Mouse (Mus musculus) embryonic facial prominence, embryonic 14.5 days (tissue): ENCODE measurements around the gene Nrip1. TPM values are rescaled to one million over a fixed set of nuclear protein-coding genes. Genes with fewer than 3 reads are reported as not detected.

Experiments
- ATAC-seq: fragments of 200-750 bp; cut with Nextera tagmentation; 2 replicates; pipeline ENCODE4 v1.8.0; 2017; ENCODE audit warnings: low read depth, moderate number of reproducible peaks, moderate TSS enrichment
- DNase-seq: peaks from one replicate; pipeline ENCODE4 v3.0.0-alpha.2; 2015; ENCODE audit warnings: low spot score
- H3K27ac ChIP-seq: fragments of 300-500 bp; sonication (generic); replicated peaks from 2 replicates; pipeline ENCODE4 v1.5.1; 2014; ENCODE audit warnings: low read depth, mild to moderate bottlenecking, low read length, moderate library complexity
- H3K27me3 ChIP-seq: fragments of 300-500 bp; sonication (generic); replicated peaks from 2 replicates; pipeline ENCODE4 v1.6.1; 2014; ENCODE audit warnings: low read length; ENCODE audit not compliant: control insufficient read depth, insufficient read depth
- H3K36me3 ChIP-seq: fragments of 300-500 bp; sonication (generic); 2 replicates; pipeline ENCODE4 v1.6.1; 2014; ENCODE audit warnings: low read length, mixed read lengths; ENCODE audit not compliant: control insufficient read depth, insufficient read depth
- H3K4me1 ChIP-seq: fragments of 300-500 bp; sonication (generic); 2 replicates; pipeline ENCODE4 v1.6.1; 2014; ENCODE audit warnings: antibody characterized with exemption, low read length; ENCODE audit not compliant: control insufficient read depth, insufficient read depth
- H3K4me2 ChIP-seq: fragments of 300-500 bp; sonication (generic); 2 replicates; pipeline ENCODE4 v1.6.1; 2014; ENCODE audit warnings: low read depth, mild to moderate bottlenecking, low read length, moderate library complexity, mixed read lengths
- H3K4me3 ChIP-seq: fragments of 300-500 bp; sonication (generic); 2 replicates; pipeline ENCODE4 v1.5.1; 2014; ENCODE audit warnings: low read depth, mild to moderate bottlenecking, low read length
- H3K9ac ChIP-seq: fragments of 300-500 bp; sonication (generic); 2 replicates; pipeline ENCODE4 v1.6.1; 2014; ENCODE audit warnings: low read depth, mild to moderate bottlenecking, low read length, moderate library complexity, mixed read lengths
- H3K9me3 ChIP-seq: fragments of 300-500 bp; sonication (generic); 2 replicates; pipeline ENCODE4 v1.6.1; 2016; ENCODE audit warnings: low read length; ENCODE audit not compliant: control insufficient read depth
- WGBS: fragments of 180-500 bp; shearing (Covaris S2); extraction: QIAGEN DNeasy Blood & Tissue Kit; methylation state at CpG from one replicate; pipeline ENCODE4 v1.1.7; 2014; 5-methylcytosine and 5-hydroxymethylcytosine counted together
- polyA plus RNA-seq: library from polyadenylated mRNA; unstranded; fragments of >200 nt; fragmentation: Nextera tagmentation; extraction: Ambion mirVana; gene quantifications from 2 replicates; pipeline ENCODE4 v1.2.1, GENCODE M21; 2014

Nrip1 gene
- polyA plus RNA-seq, 1 experiment from 2014 or later = 35.5 TPM

DNA sequence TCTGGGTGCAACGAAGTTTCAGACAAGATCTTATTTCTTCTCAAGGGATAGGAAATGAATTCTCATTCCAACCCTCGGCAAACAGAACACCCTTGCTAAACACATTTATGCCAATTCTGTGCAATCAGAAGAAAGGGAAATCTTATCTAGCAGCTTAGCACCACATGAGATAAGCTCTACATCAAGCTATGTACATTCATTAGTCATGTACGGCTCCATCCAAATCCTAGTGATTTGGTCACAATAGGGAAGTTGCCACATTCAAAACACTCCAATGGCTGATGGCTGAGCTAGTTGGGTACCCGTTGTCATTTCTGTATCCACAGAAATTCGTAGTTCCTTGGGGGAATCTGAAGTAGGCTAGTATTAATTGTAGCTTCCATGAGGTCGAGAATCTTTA lies 91.8 kb downstream of the Nrip1 start:
- DNase-seq (no peak), ATAC-seq (no peak)
- Histone ChIP-seq H3K4me1 (no peaks in the 10 kb centered on the region), H3K9me3 (no peaks in the 10 kb centered on the region), H3K36me3 (no peaks in the 10 kb centered on the region), H3K27ac (no peak overlapping the region), H3K4me2 (no peak overlapping the region), H3K9ac (no peak overlapping the region), H3K27me3 (no peaks in the 10 kb centered on the region), H3K4me3 (no peak overlapping the region)
- 80% methylated on average over 6 of the region's 6 CpGs for WGBS

DNA sequence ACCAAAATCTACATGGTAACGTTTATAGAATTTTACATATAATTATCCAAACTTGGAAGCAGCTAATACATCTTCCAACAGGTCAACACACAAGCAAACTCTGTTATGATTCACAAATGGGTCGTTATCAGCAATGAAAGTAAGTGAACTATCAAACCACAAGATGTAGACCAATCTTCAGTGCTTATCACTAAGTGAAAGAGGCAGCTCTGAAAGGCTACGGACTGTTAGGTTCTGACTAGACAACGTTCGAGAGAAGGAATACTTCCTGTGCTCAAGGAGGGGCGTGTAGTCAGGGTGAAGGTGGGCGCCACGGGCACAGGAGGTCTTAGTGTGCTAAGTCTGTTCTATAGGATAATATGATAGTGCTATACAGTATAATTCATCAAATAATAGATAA lies 93.3 kb downstream of the Nrip1 start:
- 86% methylated on average over 8 of the region's 8 CpGs for WGBS
- Histone ChIP-seq H3K27me3 (no peaks in the 10 kb centered on the region), H3K9me3 (no peaks in the 10 kb centered on the region)

DNA sequence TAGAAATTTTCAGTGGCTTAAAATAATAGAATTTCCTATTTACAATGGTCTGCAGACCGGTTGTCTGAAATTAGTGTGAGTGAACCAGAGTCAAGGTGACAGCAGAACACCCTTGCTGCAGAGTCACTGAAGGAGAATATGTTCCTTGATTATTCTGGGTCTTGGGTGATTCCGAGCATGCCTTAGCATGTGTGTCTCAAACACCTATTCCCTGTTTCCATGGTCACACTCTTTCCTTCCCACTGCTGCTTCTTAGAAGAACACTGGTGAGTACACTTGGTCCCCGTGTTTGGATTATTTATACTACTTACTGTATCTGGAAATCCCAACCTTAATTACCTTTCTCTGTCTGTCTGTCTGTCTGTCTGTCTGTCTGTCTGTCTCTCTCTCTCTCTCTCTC lies 97.4 kb downstream of the Nrip1 start:
- Histone ChIP-seq H3K4me2 (no peak overlapping the region), H3K27ac (no peak overlapping the region), H3K4me1 (no peaks in the 10 kb centered on the region), H3K27me3 (no peaks in the 10 kb centered on the region), H3K4me3 (no peak overlapping the region), H3K9ac (no peak overlapping the region), H3K9me3 (no peaks in the 10 kb centered on the region), H3K36me3 (no peaks in the 10 kb centered on the region)
- no peak for DNase-seq
- no peak for ATAC-seq
- WGBS = 83% methylated on average over 3 of the region's 3 CpGs

More for the DNA sequence above, 93.3 kb downstream of the Nrip1 start:
- Histone ChIP-seq H3K4me1 (no peaks in the 10 kb centered on the region), H3K27ac (no peak overlapping the region), H3K36me3 (no peaks in the 10 kb centered on the region), H3K4me2 (no peak overlapping the region), H3K9ac (no peak overlapping the region), H3K4me3 (no peak overlapping the region)
- ATAC-seq = no peak
- DNase-seq = no peak

DNA sequence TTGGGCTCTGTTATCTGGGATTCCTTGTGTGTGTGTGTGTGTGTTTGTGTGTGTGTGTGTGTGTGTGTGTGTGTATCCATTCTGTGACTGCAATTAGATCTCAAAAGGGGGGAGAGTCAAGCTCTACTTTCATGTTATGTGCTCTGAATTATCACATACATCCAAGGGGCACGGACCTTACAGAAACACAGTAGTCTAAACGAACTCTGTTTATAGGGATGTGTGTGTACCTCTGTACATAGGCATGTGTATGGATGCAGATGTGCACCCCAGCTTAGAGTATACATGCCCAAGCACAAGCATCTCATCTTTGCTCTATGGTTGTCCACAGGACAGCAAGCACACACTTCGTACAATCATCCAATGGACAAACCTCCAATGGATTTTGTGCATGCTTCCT lies 98.0 kb downstream of the Nrip1 start:
- Histone ChIP-seq H3K4me1 (no peaks in the 10 kb centered on the region), H3K27me3 (no peaks in the 10 kb centered on the region), H3K27ac (no peak overlapping the region), H3K9me3 (no peaks in the 10 kb centered on the region), H3K9ac (no peak overlapping the region), H3K4me2 (no peak overlapping the region), H3K4me3 (no peak overlapping the region), H3K36me3 (no peaks in the 10 kb centered on the region)
- WGBS = 92% methylated on average over 3 of the region's 3 CpGs
- DNase-seq (no peak), ATAC-seq (no peak)

DNA sequence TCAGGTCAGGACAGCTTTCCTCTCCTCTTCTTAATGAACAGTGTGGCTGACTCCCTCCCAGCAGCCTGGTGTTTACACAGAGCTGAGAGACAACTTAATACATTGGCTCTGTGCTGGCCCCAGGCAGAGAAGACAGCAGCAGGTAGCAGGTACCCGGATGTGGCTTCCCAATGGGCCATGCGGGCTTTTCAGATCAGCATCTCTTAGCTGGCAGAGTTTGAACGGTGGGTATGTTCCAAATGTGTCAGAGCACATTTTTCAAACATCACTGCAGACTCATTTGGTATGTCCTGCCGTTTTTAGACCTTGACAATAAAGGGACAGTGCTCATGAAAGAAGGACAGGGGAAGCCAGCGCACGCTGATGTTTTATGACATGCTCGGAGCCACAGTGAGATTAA lies 98.5 kb downstream of the Nrip1 start:
- 78% methylated on average over 7 of the region's 7 CpGs for WGBS
- DNase-seq = no peak
- Histone ChIP-seq H3K9me3 (no peaks in the 10 kb centered on the region), H3K27me3 (no peaks in the 10 kb centered on the region), H3K4me3 (no peak overlapping the region), H3K36me3 (no peaks in the 10 kb centered on the region), H3K4me1 (no peaks in the 10 kb centered on the region), H3K27ac (no peak overlapping the region), H3K9ac (no peak overlapping the region), H3K4me2 (no peak overlapping the region)
- no peak for ATAC-seq

DNA sequence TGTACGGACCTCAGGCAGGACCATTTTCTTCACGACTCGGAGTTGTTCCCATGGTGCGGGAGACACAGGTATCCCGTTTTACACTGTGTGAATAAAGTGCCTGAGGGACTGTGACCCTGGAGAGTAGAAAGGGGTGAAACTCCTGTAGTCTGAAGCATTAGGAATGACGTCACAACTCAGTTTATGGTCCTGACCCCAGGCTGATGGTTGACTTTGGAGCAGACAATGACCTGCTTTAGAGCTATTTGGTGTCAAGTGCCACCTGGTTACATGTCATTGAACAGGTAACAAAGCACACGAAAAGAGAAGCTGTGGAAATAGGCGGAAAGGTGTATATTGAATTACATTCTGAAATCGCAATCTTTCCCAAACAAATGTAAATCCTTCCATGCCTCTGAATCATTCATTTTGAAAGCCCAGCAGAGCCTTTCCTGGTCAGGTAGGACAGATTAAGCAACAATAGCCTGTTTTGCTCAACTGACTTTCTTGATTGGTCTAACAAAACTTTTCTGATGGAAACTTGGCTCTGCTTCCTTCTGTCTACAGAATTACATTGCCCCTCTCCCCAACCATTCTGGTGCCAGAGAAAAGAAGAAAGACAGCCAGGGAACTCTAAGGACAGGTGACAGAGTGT lies 106.9 kb downstream of the Nrip1 start:
- no peak overlapping the region for H3K9ac ChIP-seq
- H3K9me3 ChIP-seq = no peaks in the 10 kb centered on the region
- DNase-seq = peak; percentile 31
- WGBS = 69% methylated on average over 9 of the region's 9 CpGs
- H3K27me3 ChIP-seq = no peaks in the 10 kb centered on the region
- no peak overlapping the region for H3K4me2 ChIP-seq
- no peak overlapping the region for H3K4me3 ChIP-seq
- H3K36me3 ChIP-seq = no peaks in the 10 kb centered on the region
- peak; percentile 70; the same call in 1 of the 2 replicates for ATAC-seq
- no peak overlapping the region for H3K27ac ChIP-seq
- no peaks in the 10 kb centered on the region for H3K4me1 ChIP-seq

DNA sequence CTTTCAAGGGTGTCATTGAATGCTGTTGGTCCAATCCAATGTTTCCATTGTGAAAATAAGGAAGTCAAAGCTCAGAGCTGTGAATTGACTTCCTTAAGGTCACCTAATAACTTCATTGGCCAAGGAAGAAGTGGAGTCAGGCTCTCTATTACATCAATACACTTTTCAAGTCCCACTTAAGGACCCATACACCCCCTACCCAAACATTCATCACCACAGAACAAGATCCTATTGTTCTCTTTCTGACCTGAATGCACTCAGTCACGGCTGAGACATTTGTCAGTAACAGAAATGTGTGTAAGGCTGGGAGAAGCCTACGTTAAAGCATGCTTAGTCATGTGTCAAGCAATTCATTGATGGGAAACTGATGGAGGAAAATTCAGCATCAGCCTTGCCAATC lies 107.8 kb downstream of the Nrip1 start:
- ATAC-seq (no peak), DNase-seq (no peak)
- no peak overlapping the region for H3K4me3 ChIP-seq
- no peak overlapping the region for H3K27ac ChIP-seq
- H3K36me3 ChIP-seq = no peaks in the 10 kb centered on the region
- no peaks in the 10 kb centered on the region for H3K9me3 ChIP-seq
- H3K27me3 ChIP-seq = no peaks in the 10 kb centered on the region
- H3K9ac ChIP-seq = no peak overlapping the region
- H3K4me1 ChIP-seq = no peaks in the 10 kb centered on the region
- WGBS = 20% methylated on average over 2 of the region's 2 CpGs
- H3K4me2 ChIP-seq = no peak overlapping the region

DNA sequence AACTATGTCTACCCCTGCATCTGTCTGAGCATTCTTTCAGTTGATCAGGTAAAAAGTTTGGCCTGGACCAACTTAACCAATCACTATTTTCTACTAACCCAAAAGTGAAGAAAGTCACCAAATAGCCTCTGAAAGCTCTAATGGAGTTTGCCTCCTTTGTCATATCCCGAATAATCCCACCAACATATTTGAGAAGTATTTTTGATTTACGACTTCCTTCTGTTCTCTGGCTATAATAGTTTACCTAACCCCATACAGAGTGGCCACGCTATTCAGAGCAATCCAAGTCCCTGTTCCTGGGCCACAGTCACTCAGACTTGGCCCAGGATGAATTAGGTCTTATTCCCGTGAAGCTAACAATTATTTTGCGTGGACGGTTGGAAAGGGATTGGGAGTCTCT lies 108.3 kb downstream of the Nrip1 start:
- no peaks in the 10 kb centered on the region for H3K4me1 ChIP-seq
- H3K9me3 ChIP-seq = no peaks in the 10 kb centered on the region
- H3K36me3 ChIP-seq = no peaks in the 10 kb centered on the region
- H3K4me3 ChIP-seq = no peak overlapping the region
- ATAC-seq = no peak
- no peak overlapping the region for H3K9ac ChIP-seq
- WGBS = 76% methylated on average over 6 of the region's 6 CpGs
- no peak for DNase-seq
- no peaks in the 10 kb centered on the region for H3K27me3 ChIP-seq
- H3K27ac ChIP-seq = no peak overlapping the region
- no peak overlapping the region for H3K4me2 ChIP-seq

DNA sequence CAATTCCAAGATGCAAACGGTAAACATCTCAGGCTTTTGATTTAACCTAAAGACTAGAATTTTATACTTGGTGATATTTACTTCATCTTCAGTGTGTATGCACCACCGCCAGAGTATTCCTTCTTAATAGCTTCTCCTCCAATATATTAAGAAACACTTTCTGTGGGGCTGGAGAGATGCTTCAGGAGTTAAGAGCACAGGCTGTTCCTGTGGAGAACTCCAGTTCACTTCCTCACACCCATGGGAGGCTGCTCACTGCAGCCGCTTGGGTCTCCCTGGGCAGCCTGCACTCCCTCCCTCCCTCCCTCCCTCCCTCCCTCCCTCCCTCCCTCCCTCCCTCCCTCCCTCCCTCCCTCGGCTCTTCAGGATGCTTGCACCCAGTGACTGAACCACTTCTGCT lies 110.2 kb downstream of the Nrip1 start:
- Histone ChIP-seq H3K9me3 (no peaks in the 10 kb centered on the region), H3K4me1 (no peaks in the 10 kb centered on the region), H3K27ac (no peak overlapping the region), H3K27me3 (no peaks in the 10 kb centered on the region), H3K4me2 (no peak overlapping the region), H3K9ac (no peak overlapping the region), H3K36me3 (no peaks in the 10 kb centered on the region), H3K4me3 (no peak overlapping the region)
- 73% methylated on average over 2 of the region's 4 CpGs for WGBS
- ATAC-seq (no peak), DNase-seq (no peak)
